Mouse (Mus musculus): Measurements from ENCODE around the gene Gdpd1.

Gdpd1 gene

GRCm38 (mm10) chr11:86992461-86992988 lies 81.3 kb downstream of the Gdpd1 start:
- DNase-seq (ENCODE audit: low spot score in 2 of 2), result no peak

GRCm38 (mm10) chr11:86991241-86991640 lies 82.6 kb downstream of the Gdpd1 start:
- no peak for DNase-seq (ENCODE audit: low spot score in 2 of 2)

- no peak for DNase-seq (ENCODE audit: low spot score in 2 of 2)
Measured at GRCm38 (mm10) chr11:86990309-86990708, 83.6 kb downstream of the Gdpd1 start.

GRCm38 (mm10) chr11:86984990-86985389 lies 88.9 kb downstream of the Gdpd1 start:
- DNase-seq (ENCODE audit: low spot score in 2 of 2), result no peak
